Mouse (Mus musculus): ENCODE results near the gene Rab23. TPM values are rescaled to one million over a fixed set of nuclear protein-coding genes. Genes with fewer than 3 reads are reported as not detected.

The Rab23 gene
- polyA plus RNA-seq (2015; fragmentation: Nextera tagmentation; extraction: Ambion mirVana) = 26.2 and 26.4 TPM in 2 replicates

DNA sequence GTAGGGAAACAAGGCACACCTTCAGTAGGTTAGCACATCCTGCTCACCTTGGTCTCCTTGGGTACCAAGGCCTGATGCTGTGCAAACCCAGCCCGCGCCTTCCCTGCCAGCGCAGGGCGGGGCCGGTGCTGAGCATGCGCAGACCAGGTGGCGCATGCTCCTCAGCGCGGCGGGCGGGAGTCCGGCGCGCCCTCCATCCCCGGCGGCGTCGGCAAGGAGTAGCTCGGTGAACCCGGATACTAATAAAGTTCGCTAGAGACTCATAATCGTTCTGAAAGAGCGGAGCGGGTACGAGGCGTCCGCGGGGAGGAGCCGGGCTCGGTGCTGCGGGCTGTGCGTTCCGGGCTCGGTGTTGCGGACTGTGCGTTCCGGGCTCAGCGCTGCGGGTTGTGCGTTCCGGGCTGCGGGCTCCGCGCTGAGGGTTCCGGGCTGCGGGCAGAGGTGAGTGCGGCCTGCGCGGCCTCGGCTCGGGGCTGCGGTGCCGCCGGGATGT lies at the start of gene Rab23:
Gene Rab23, plus strand, starts transcription at position 155 of the 493 bp plus-strand sequence.
- ATAC-seq (ENCODE audit: insufficient read depth, low FRiP score) = peak; percentile 92
- peak within 1 kb of the TSS; percentile 90 for H3K9ac ChIP-seq (ENCODE audit: low read length)
- no peaks in the 10 kb centered on the region for H3K9me3 ChIP-seq (replicated peaks; ENCODE audit: control insufficient read depth, low read length)
- H3K4me2 ChIP-seq (ENCODE audit: low read depth, low read length) = peak within 1 kb of the TSS; percentile 65
- H3K36me3 ChIP-seq (ENCODE audit: control insufficient read depth, insufficient read depth, low read length) = 0 out of 2 replicates have a peak, but pooled peaks cover 1% of the 10 kb centered on the region
- H3K4me3 ChIP-seq (replicated peaks; ENCODE audit: low read length) = peak within 1 kb of the TSS; percentile 77
- H3K27me3 ChIP-seq (ENCODE audit: control insufficient read depth, insufficient read depth, low read length) = no peaks in the 10 kb centered on the region
- under 1% methylated on average over 53 of the region's 54 CpGs for WGBS
- peak within 1 kb of the TSS; percentile 85 for H3K27ac ChIP-seq (ENCODE audit: low read length)
- no peaks in the 10 kb centered on the region for H3K4me1 ChIP-seq (ENCODE audit: control insufficient read depth, insufficient read depth, low read length)

DNA sequence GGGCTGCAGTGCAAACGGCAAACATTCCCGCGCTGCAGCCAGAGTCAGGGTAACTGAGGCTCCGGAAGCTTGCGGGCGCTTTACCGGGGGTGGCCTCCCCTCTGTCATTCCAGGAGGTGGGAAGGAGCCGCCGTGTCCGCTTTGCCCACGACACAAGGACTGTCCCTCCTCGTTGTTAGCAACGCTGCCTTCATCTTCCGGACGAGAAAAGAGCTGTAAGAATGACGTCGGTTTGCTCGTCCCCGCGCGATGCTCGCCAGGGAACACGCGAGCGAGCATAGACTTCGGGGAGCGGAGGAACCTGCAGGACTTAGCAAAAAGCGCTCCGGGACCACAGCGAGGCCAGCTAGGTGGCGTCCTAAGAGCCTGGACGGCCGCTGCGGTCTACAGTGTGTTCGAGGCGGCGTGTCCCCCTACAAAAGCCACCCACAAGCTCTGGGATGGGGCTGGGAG lies 49.5 kb upstream of the Rab23 start:
- Histone ChIP-seq H3K9ac (ENCODE audit: low read length) (peak overlapping the region; percentile 76), H3K9me3 (replicated peaks; ENCODE audit: control insufficient read depth, low read length) (no peaks in the 10 kb centered on the region), H3K36me3 (ENCODE audit: control insufficient read depth, insufficient read depth, low read length) (no peaks in the 10 kb centered on the region), H3K27me3 (ENCODE audit: control insufficient read depth, insufficient read depth, low read length) (no peaks in the 10 kb centered on the region), H3K4me1 (ENCODE audit: control insufficient read depth, insufficient read depth, low read length) (peaks cover 3% of the 10 kb centered on the region; the same call in 1 of the 2 replicates), H3K4me2 (ENCODE audit: low read depth, low read length) (peak overlapping the region; percentile 76), H3K27ac (ENCODE audit: low read length) (peak overlapping the region; percentile 77), H3K4me3 (replicated peaks; ENCODE audit: low read length) (peak overlapping the region; percentile 88)
- peak; percentile 64 for ATAC-seq (ENCODE audit: insufficient read depth, low FRiP score)
- WGBS = under 1% methylated on average over 37 of the region's 37 CpGs

DNA sequence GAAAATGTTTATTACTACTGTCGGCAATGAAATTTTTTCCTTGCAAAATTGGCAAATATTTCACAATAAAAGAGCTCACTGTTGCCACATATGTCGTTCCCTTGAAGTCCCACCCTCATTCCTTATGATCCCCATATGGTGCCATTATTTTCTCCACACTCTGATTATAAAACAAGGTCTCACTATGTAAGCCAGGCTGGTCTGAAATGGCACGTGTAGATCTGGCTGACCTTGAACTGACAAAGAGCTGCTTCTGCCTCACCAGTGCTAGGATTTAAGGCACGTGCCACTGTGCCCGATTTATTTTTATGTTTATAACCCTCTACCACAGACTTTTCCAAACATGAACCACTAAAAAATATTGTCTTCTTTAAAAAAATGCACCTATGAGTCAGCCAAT lies 48.2 kb upstream of the Rab23 start:
- no peak overlapping the region for H3K4me2 ChIP-seq (ENCODE audit: low read depth, low read length)
- no peak overlapping the region for H3K27ac ChIP-seq (ENCODE audit: low read length)
- no peak overlapping the region for H3K4me3 ChIP-seq (replicated peaks; ENCODE audit: low read length)
- H3K27me3 ChIP-seq (ENCODE audit: control insufficient read depth, insufficient read depth, low read length) = no peaks in the 10 kb centered on the region
- no peak overlapping the region for H3K9ac ChIP-seq (ENCODE audit: low read length)
- ATAC-seq (ENCODE audit: insufficient read depth, low FRiP score) = no peak
- peaks cover 3% of the 10 kb centered on the region; the same call in 1 of the 2 replicates for H3K4me1 ChIP-seq (ENCODE audit: control insufficient read depth, insufficient read depth, low read length)
- no peaks in the 10 kb centered on the region for H3K9me3 ChIP-seq (replicated peaks; ENCODE audit: control insufficient read depth, low read length)
- H3K36me3 ChIP-seq (ENCODE audit: control insufficient read depth, insufficient read depth, low read length) = no peaks in the 10 kb centered on the region
- WGBS = 55% methylated on average over 5 of the region's 5 CpGs

DNA sequence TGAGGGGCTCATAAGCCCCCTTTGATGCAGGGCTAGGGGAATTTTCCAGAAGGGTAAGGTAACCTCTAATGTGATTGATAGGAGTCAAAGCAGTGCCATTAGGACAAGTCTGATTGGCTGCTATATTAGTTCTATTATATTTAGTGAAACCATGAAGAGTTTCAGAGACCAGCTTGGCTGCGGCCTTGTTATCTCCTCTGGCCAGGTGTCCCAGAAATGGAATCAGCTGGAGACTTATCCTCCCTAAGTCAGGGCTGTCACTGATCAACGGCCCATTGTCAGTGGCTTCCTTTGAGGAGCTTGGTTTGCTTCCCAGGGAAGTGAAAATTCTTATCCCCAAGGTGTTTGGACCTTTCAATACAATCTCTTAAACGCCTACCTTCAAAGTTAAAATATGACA lies 47.6 kb upstream of the Rab23 start:
- Histone ChIP-seq H3K27me3 (ENCODE audit: control insufficient read depth, insufficient read depth, low read length) (no peaks in the 10 kb centered on the region), H3K36me3 (ENCODE audit: control insufficient read depth, insufficient read depth, low read length) (no peaks in the 10 kb centered on the region), H3K4me2 (ENCODE audit: low read depth, low read length) (no peak overlapping the region), H3K9me3 (replicated peaks; ENCODE audit: control insufficient read depth, low read length) (no peaks in the 10 kb centered on the region), H3K4me3 (replicated peaks; ENCODE audit: low read length) (no peak overlapping the region), H3K27ac (ENCODE audit: low read length) (no peak overlapping the region), H3K9ac (ENCODE audit: low read length) (no peak overlapping the region), H3K4me1 (ENCODE audit: control insufficient read depth, insufficient read depth, low read length) (peaks cover 3% of the 10 kb centered on the region; the same call in 1 of the 2 replicates)
- no peak for ATAC-seq (ENCODE audit: insufficient read depth, low FRiP score)
- WGBS = 65% methylated on average over 3 of the region's 3 CpGs

DNA sequence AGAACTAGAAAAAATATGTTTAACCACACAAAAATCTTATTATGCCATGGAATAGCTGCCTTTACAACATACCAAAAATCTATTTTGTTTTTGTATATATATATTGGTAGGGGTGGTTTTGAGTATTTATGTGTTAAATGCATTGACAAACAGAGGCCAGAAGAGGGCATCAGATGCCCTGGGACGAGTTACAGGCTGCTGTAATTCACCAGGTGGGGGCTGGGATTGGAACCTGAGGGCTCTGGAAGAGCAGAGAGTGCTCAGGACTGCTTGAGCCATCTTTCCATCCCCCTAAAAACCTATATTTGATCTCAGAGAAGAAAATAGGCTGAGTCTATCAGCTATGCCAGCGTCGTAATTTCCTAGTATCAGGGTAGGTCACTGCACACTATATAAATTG lies 47.2 kb upstream of the Rab23 start:
- no peak overlapping the region for H3K27ac ChIP-seq (ENCODE audit: low read length)
- no peaks in the 10 kb centered on the region for H3K27me3 ChIP-seq (ENCODE audit: control insufficient read depth, insufficient read depth, low read length)
- H3K9me3 ChIP-seq (replicated peaks; ENCODE audit: control insufficient read depth, low read length) = no peaks in the 10 kb centered on the region
- H3K4me2 ChIP-seq (ENCODE audit: low read depth, low read length) = no peak overlapping the region
- H3K4me3 ChIP-seq (replicated peaks; ENCODE audit: low read length) = no peak overlapping the region
- WGBS = 19% methylated on average over 3 of the region's 3 CpGs
- no peaks in the 10 kb centered on the region for H3K36me3 ChIP-seq (ENCODE audit: control insufficient read depth, insufficient read depth, low read length)
- H3K9ac ChIP-seq (ENCODE audit: low read length) = no peak overlapping the region
- H3K4me1 ChIP-seq (ENCODE audit: control insufficient read depth, insufficient read depth, low read length) = peaks cover 3% of the 10 kb centered on the region; the same call in 1 of the 2 replicates
- ATAC-seq (ENCODE audit: insufficient read depth, low FRiP score) = no peak

DNA sequence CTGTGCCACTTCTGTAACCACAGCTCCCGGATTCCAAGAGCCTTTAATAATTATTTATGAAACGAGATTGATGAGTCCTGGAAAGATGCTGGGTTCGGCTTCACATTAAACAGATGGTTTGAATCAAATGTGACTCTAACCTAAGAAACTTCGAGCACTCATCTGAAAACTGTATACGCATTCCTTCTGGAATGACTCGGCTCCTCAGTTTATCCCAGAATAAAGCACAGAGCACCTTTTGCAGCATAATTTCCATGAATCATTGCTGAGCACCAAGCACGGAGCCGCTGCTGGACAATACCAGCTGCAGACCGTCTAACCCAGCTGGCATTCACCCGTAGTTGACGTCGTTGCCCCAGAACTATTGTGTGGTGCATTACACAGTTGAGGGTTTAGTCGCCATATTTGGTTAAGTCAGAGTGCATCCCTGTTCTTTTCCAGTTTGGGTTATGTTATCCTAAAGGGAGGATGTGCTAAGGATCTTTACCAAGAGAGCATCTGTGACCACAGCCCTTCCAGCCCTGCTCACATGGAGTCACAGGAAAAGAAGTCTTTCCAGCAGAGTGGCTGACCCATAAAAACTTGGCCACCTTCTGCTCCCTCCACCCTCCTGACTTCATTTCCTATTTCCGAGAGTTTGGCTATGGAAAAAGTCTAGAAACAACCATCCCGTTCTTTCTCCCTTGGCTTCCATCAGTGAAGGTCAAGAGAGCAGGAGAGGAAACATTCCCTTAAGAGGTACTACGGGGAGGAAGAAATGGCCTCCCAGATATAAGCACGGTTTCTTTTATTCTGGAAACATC lies 46.3 kb upstream of the Rab23 start:
- WGBS = 36% methylated on average over 17 of the region's 17 CpGs
- Histone ChIP-seq H3K36me3 (ENCODE audit: control insufficient read depth, insufficient read depth, low read length) (no peaks in the 10 kb centered on the region), H3K4me2 (ENCODE audit: low read depth, low read length) (peak overlapping the region; percentile 30), H3K9me3 (replicated peaks; ENCODE audit: control insufficient read depth, low read length) (no peaks in the 10 kb centered on the region), H3K9ac (ENCODE audit: low read length) (no peak overlapping the region), H3K4me1 (ENCODE audit: control insufficient read depth, insufficient read depth, low read length) (peaks cover 3% of the 10 kb centered on the region; the same call in 1 of the 2 replicates), H3K4me3 (replicated peaks; ENCODE audit: low read length) (no peak overlapping the region), H3K27ac (ENCODE audit: low read length) (peak overlapping the region; percentile 31; the same call in 1 of the 2 replicates), H3K27me3 (ENCODE audit: control insufficient read depth, insufficient read depth, low read length) (no peaks in the 10 kb centered on the region)
- ATAC-seq (ENCODE audit: insufficient read depth, low FRiP score) = peak; percentile 25; the same call in 1 of the 2 replicates

DNA sequence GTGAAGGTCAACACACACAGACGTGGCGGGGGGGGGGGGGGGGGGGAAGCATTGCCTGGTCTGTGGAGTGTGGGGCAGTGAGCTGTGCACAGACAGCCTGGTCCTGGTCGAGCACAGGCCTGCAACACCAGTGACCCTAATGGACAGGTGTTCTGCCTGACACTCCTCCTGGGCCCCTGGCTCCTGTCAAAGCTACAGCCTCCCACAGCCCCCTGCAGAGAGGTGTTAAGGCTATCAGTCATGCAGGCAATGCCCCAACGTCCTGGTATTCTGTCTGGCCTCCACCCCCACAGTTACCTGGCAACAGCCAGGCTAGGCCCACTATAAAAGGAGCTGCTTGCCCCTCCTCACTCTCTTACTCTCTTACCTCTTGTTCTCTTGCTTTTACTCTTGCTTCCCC lies 39.3 kb upstream of the Rab23 start:
- Histone ChIP-seq H3K4me2 (ENCODE audit: low read depth, low read length) (no peak overlapping the region), H3K9ac (ENCODE audit: low read length) (no peak overlapping the region), H3K4me1 (ENCODE audit: control insufficient read depth, insufficient read depth, low read length) (no peaks in the 10 kb centered on the region), H3K27me3 (ENCODE audit: control insufficient read depth, insufficient read depth, low read length) (no peaks in the 10 kb centered on the region), H3K27ac (ENCODE audit: low read length) (no peak overlapping the region), H3K4me3 (replicated peaks; ENCODE audit: low read length) (no peak overlapping the region), H3K9me3 (replicated peaks; ENCODE audit: control insufficient read depth, low read length) (no peaks in the 10 kb centered on the region), H3K36me3 (ENCODE audit: control insufficient read depth, insufficient read depth, low read length) (no peaks in the 10 kb centered on the region)
- ATAC-seq (ENCODE audit: insufficient read depth, low FRiP score) = no peak
- WGBS = 51% methylated on average over 3 of the region's 4 CpGs

DNA sequence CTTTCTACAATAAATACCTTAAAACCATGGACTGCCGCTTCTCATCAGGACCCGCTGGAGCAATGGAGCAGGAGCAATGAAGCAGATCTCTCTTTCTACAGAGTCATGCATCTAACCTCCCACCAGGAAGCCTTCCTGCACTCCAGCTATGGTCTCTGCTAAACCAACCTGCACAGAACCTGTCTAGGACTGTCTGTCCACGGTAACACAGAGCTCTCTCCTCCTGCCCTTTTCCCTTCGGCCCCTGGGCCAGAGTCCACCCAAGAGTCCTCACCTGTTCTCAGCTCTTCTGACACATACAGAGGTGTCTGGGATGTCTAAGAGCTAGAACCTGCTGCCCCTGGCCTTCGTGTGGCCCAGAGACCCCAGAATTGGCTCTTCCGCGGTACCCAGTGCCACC lies 38.8 kb upstream of the Rab23 start:
- no peak overlapping the region for H3K4me3 ChIP-seq (replicated peaks; ENCODE audit: low read length)
- ATAC-seq (ENCODE audit: insufficient read depth, low FRiP score) = no peak
- no peaks in the 10 kb centered on the region for H3K4me1 ChIP-seq (ENCODE audit: control insufficient read depth, insufficient read depth, low read length)
- WGBS = 93% methylated on average over 7 of the region's 7 CpGs
- no peaks in the 10 kb centered on the region for H3K9me3 ChIP-seq (replicated peaks; ENCODE audit: control insufficient read depth, low read length)
- no peaks in the 10 kb centered on the region for H3K36me3 ChIP-seq (ENCODE audit: control insufficient read depth, insufficient read depth, low read length)
- H3K9ac ChIP-seq (ENCODE audit: low read length) = no peak overlapping the region
- no peak overlapping the region for H3K4me2 ChIP-seq (ENCODE audit: low read depth, low read length)
- H3K27ac ChIP-seq (ENCODE audit: low read length) = no peak overlapping the region
- H3K27me3 ChIP-seq (ENCODE audit: control insufficient read depth, insufficient read depth, low read length) = no peaks in the 10 kb centered on the region

DNA sequence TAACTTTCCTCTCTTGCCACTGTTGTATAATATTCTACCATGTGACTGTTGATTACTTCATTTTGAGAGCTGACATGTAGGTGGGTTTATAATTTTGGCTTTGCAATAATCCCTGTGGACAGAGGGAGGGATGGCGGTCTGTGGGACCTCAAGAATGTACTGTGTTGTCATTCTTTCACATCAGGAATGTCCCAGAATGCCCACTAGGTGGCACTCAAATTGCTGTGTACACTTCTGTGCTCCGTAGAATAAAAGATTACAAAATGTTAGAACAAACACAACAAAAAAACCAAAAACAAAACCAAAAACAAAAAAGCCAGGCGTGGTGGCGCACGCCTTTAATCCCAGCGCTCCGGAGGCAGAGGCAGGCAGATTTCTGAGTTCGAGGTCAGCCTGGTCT lies 35.2 kb upstream of the Rab23 start:
- no peak overlapping the region for H3K27ac ChIP-seq (ENCODE audit: low read length)
- no peaks in the 10 kb centered on the region for H3K4me1 ChIP-seq (ENCODE audit: control insufficient read depth, insufficient read depth, low read length)
- ATAC-seq (ENCODE audit: insufficient read depth, low FRiP score) = no peak
- no peak overlapping the region for H3K9ac ChIP-seq (ENCODE audit: low read length)
- H3K36me3 ChIP-seq (ENCODE audit: control insufficient read depth, insufficient read depth, low read length) = no peaks in the 10 kb centered on the region
- no peak overlapping the region for H3K4me3 ChIP-seq (replicated peaks; ENCODE audit: low read length)
- 66% methylated on average over 8 of the region's 8 CpGs for WGBS
- no peaks in the 10 kb centered on the region for H3K9me3 ChIP-seq (replicated peaks; ENCODE audit: control insufficient read depth, low read length)
- H3K4me2 ChIP-seq (ENCODE audit: low read depth, low read length) = no peak overlapping the region
- H3K27me3 ChIP-seq (ENCODE audit: control insufficient read depth, insufficient read depth, low read length) = no peaks in the 10 kb centered on the region
